Mouse (Mus musculus) layer of hippocampus, postnatal 10 days (tissue): ENCODE data around the gene Psg19. TPM values are rescaled to one million over a fixed set of nuclear protein-coding genes. Genes with fewer than 3 reads are reported as not detected.
A peak's percentile ranks its signal among the peaks of the same experiment; 100 is the strongest.
"Not testable (repeated sequence)": the region's sequence is repeated elsewhere in the genome, so short reads cannot be mapped to it uniquely, and the experiment has no call there.

Experiments used
- DNase-seq, 2 experiments: peaks; one replicate each; pipeline ENCODE4 v3.0.0; 2021; ENCODE audit warnings: low spot score in 2 of 2
- long read RNA-seq: library from polyadenylated mRNA; stranded (forward); transcript quantifications from one replicate; pipeline ENCODE4 v2.0.0, GENCODE M21; 2023
- total RNA-seq, 2 experiments: library from RNA; stranded (reverse); gene quantifications; 2 replicates each; pipeline ENCODE4 v1.2.3; 2021

Gene Psg19
- not detected for total RNA-seq
- long read RNA-seq, result 0 reads

DNA sequence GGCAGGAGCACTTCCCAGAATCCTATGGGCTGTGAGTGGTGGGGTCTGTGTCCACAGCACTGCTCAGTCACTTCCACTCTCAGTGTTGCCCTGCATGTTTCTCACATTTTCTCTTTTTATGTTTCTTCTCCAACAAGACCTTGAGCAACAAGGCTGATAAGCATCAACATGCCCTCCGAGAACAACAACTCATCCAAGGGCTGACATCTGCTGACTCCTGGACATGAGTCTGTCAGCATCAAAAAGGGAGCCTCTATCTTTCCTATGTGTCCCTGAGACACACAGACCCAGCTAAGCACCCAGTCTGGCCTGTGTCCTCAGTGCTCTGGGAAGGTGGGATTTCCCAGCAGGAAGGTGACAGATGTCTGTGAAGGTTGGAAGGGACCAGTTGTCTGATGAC lies at the start of gene Psg19:
TSS of gene Psg19 (minus strand) at position 101 of the 400 bp plus-strand sequence.
- DNase-seq, result no peak

GRCm38 (mm10) chr7:18844811-18845210 lies 46.5 kb upstream of the Psg19 start:
- no peak for DNase-seq

DNA sequence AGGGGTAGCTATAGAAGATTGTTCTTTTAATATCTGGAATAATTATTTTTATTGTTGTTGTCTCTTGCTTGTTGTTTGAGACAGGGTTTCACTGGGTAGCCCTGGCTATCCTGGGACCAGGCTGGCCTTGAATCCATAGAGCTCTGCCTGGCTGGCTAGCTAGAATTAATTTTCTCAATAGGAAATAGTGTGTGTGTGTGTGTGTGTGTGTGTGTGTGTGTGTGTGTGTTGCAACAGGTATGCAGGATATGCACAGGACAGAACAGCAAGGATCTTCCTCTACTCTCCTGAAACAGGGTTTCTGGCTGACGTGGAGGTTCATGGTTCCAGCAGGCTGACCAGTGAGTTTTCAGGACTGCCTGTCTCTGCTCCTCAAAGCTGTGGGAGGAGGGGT lies 42.9 kb upstream of the Psg19 start:
- no peak for DNase-seq

DNA sequence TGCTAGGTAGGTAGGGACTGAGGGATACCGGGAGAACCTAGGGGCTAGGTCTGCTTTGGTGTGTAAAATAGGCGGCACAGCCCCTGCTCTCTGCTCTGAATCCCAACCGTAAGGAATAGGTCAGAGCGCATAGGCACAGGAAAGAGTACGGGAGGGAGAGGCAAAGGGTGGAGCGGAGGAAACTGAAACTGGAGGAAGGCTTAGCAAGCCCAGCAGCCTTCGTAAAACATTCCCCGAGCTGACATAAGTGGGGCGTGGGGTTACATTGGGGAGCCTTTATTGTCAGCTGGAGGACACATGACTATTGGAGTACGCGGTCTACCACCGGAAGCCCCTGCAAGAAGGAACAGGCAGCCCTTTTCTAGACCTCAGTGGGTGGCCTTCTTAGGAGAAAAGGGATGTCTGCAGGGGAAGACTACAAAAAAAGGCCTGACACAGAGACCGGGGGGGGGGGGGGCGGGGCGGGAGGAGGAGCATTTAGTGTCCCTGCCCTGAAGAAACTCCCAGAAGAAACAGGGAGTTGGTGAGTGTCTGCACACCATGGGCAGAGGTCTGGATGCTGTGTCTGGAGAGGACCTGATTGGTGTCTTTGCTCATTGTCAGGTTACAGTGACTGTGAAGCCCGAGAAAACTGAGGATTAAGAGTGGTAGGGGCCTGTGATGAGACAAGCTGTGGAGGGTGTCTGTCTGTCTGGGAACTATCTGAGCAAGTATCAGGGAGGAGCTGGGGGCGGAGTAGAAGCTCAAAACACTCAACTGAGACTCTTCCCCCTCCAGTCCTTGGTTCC lies 42.3 kb upstream of the Psg19 start:
- peak; percentile 19 to 21 for DNase-seq

DNA sequence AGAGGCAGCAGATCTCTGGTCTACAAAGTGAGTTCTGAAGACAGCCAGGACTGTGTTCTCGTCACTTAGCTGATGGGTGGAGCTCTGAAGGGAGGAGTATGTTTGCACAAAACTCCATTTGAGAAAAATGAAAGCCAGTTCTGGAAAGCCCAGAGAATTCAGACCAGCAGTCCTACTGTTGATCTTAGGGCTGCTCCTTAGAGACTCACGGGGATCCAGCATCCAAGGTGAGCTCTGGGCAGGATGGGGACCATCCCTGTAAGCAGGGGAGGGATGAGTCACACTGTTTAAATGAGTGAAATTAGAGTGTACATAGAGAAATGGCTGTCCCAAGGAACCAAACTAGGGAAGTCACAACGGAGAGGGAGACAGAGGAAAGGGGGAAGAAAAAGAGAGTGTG lies 41.5 kb upstream of the Psg19 start, which contains the start of gene Mill2:
TSS of gene Mill2 (plus strand) at position 102 of the 400 bp plus-strand sequence.
- no peak for DNase-seq

GRCm38 (mm10) chr7:18832298-18832697 lies 34.0 kb upstream of the Psg19 start:
- no peak for DNase-seq

GRCm38 (mm10) chr7:18829545-18829944 lies 31.2 kb upstream of the Psg19 start:
- no peak for DNase-seq

- DNase-seq, result no peak
These were observed 30.3 kb upstream of the Psg19 start for GRCm38 (mm10) chr7:18828592-18828991.

GRCm38 (mm10) chr7:18827792-18828546 lies 29.6 kb upstream of the Psg19 start:
- DNase-seq, result no peak

- DNase-seq, result no peak
These were observed 23.2 kb upstream of the Psg19 start, which contains the start of gene Psg17 for GRCm38 (mm10) chr7:18821507-18821906. Psg17 (minus strand) TSS chr7:18821607.

GRCm38 (mm10) chr7:18818301-18818700 lies 20.0 kb upstream of the Psg19 start:
- DNase-seq, result no peak

- no peak for DNase-seq
These were observed 5.2 kb upstream of the Psg19 start for GRCm38 (mm10) chr7:18803526-18803925.

- DNase-seq, result no peak
These were observed 809 bp upstream of the Psg19 start for GRCm38 (mm10) chr7:18799129-18799528.

GRCm38 (mm10) chr7:18790671-18791070 lies 7.6 kb downstream of the Psg19 start:
- DNase-seq, result not testable (repeated sequence)

GRCm38 (mm10) chr7:18781301-18781700 lies 17.0 kb downstream of the Psg19 start:
- DNase-seq, result not testable (repeated sequence)

DNA sequence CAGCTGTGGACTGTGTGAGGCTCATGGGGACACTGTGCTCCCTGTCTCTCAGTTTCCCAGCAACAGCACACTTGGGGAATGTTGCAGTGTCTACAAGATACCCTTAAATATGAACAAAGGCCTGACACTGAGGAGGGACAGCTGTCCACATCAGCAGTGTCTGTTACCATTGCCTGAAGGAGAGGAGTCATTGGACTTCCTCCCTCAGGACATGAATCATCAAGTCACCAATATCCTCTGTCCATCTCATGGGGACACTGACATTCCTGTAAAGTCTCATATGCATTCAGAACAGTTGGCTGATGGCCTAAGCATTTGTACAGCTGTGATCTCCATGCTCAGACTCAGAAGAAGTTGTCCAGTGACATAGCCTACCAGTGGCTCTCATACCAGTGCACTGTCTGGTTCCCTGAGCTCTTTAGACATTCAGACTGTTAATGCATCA lies 19.0 kb downstream of the Psg19 start:
- DNase-seq, result no peak

DNA sequence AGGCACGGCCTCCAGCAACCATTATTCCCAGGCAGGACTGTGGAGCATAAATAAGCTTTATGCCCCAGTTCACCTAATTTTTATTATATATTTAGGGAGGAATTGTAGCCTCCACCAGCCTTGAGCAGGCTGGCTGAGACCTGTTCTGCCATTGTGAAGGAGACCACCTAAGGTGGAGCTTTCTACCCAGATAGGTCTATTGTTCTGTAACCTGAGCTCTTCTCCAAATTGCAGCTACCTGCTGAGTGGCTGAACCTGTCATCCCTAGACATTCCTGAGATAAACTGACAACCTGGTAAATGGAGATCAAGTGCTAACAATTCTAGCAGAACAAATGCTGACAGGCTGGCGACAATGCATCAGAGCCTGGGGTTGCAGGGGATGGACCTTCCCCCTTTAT lies 35.4 kb downstream of the Psg19 start:
- not testable (repeated sequence) for DNase-seq

DNA sequence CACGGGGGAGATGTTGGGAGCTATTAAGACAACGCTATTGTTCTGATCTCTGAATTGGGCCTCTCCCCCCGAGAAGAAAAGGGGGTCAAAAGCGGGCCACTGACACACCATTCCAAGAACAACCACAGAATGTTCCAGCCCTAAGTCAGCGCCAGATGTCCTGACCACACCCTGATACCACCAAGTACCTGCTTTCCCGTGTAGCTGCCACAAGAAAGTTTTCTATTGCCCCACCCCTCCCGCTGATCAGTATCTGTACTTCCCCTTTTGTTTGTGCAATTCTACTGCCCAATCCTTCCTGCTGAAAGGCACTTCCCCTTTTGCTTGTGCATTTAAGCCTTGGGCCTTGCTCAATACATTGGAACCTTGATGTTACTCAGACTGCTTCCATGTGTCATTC lies 38.2 kb downstream of the Psg19 start:
- not testable (repeated sequence) for DNase-seq

- DNase-seq, result peak; percentile 70 to 77
These were observed 48.3 kb downstream of the Psg19 start for GRCm38 (mm10) chr7:18749896-18750477.

GRCm38 (mm10) chr7:18748994-18749895 lies 49.1 kb downstream of the Psg19 start:
- no peak for DNase-seq

DNA sequence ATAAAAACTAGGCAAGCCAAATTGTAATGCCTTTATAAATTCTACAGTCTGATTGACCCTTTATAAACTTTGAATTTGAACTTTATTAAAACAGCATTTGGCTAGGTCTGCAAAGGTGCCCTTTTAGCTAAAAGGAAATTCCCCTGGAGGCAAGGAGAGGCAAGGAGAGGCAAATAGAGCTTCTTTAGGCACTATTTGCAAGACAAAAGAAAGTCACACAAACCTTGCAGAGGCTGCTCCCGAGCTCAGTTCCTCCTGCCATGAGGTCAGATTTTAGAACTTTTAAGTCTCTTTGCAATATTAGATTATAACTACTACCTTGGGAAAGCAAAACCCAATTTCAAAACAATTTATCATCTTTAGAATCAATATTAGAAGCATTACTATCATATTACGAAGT lies 50.9 kb downstream of the Psg19 start:
- not testable (repeated sequence) for DNase-seq
